Mouse (Mus musculus) hindbrain, embryonic 16.5 days (tissue): Measurements from ENCODE around the gene Zeb2. TPM values are rescaled to one million over a fixed set of nuclear protein-coding genes. Genes with fewer than 3 reads are reported as not detected.

Source experiments
- ATAC-seq: fragments of 200-750 bp; cut with Nextera tagmentation; 2 replicates; pipeline ENCODE4 v1.8.0; 2017; ENCODE audit warnings: moderate TSS enrichment, moderate library complexity
- H3K27ac ChIP-seq: fragments of 300-500 bp; sonication (generic); 2 replicates; pipeline ENCODE4 v1.5.1; 2014; ENCODE audit warnings: low read depth, mild to moderate bottlenecking, control low read depth, low read length, moderate library complexity
- H3K27me3 ChIP-seq: fragments of 300-500 bp; sonication (generic); replicated peaks from 2 replicates; pipeline ENCODE4 v1.6.1; 2014; ENCODE audit warnings: low read length; ENCODE audit not compliant: control insufficient read depth, insufficient read depth
- H3K36me3 ChIP-seq: fragments of 300-500 bp; sonication (generic); 2 replicates; pipeline ENCODE4 v1.6.1; 2014; ENCODE audit warnings: mild to moderate bottlenecking, low read length, moderate library complexity, mixed read lengths; ENCODE audit not compliant: control insufficient read depth, insufficient read depth
- H3K4me1 ChIP-seq: fragments of 300-500 bp; sonication (generic); 2 replicates; pipeline ENCODE4 v1.6.1; 2014; ENCODE audit warnings: low read depth, low read length; ENCODE audit not compliant: control insufficient read depth, insufficient read depth
- H3K4me2 ChIP-seq: fragments of 300-500 bp; sonication (generic); 2 replicates; pipeline ENCODE4 v1.6.1; 2014; ENCODE audit warnings: mild to moderate bottlenecking, low read length, control low read depth, moderate library complexity
- H3K4me3 ChIP-seq: fragments of 300-500 bp; sonication (generic); 2 replicates; pipeline ENCODE4 v1.5.1; 2014; ENCODE audit warnings: mild to moderate bottlenecking, low read length, control low read depth, moderate library complexity
- H3K9ac ChIP-seq: fragments of 300-500 bp; sonication (generic); 2 replicates; pipeline ENCODE4 v1.6.1; 2014; ENCODE audit warnings: low read depth, mild to moderate bottlenecking, control low read depth, low read length, moderate library complexity
- H3K9me3 ChIP-seq: fragments of 300-500 bp; sonication (generic); 2 replicates; pipeline ENCODE4 v1.6.1; 2014; ENCODE audit warnings: mild to moderate bottlenecking, low read length, moderate library complexity; ENCODE audit not compliant: control insufficient read depth
- WGBS: fragments of 180-500 bp; shearing (Covaris S2); extraction: QIAGEN DNeasy Blood & Tissue Kit; methylation state at CpG from one replicate; pipeline ENCODE4 v1.1.7; 2014; 5-methylcytosine and 5-hydroxymethylcytosine counted together
- polyA plus RNA-seq: library from polyadenylated mRNA; unstranded; fragments of >200 nt; fragmentation: Nextera tagmentation; extraction: Ambion mirVana; gene quantifications from 2 replicates; pipeline ENCODE4 v1.2.1, GENCODE M21; 2015

Zeb2 gene
- 30.3 and 36.8 TPM in 2 replicates for polyA plus RNA-seq

DNA sequence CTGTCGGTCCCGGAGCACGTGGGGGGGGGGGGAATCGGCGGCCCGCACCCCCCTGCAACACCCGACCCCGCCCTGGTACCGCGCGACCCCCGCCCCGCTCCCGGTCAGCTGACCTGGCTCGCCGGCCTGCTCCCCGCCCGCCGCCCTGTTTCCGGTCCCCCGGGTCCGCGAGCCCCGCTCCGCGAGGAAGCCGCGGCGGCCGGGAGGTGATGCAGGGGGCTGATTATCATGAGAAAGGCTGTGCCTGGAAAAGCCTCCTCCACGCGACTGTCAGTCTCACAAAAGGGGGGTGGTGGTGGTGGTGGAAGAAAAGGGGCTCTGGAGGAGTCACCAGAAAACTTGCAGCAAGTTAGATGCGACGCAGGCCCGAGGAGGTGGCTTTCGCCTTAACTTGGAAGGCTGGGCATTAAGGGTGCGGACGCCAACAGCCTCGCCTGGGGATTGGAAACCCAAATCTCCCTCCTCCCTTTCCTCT is at the start of gene Zeb2:
TSS of gene Zeb2 (minus strand) at position 309 of the 475 bp plus-strand sequence.
- ATAC-seq, result peak; percentile 79
- peak within 1 kb of the TSS; percentile 79 for H3K27ac ChIP-seq
- H3K4me3 ChIP-seq, result peak within 1 kb of the TSS; percentile 60
- no peaks in the 10 kb centered on the region for H3K36me3 ChIP-seq
- H3K4me1 ChIP-seq, result peaks cover 7% of the 10 kb centered on the region; the same call in 1 of the 2 replicates
- H3K9ac ChIP-seq, result peak within 1 kb of the TSS; percentile 71
- H3K27me3 ChIP-seq, result no peaks in the 10 kb centered on the region
- no peaks in the 10 kb centered on the region for H3K9me3 ChIP-seq
- H3K4me2 ChIP-seq, result peak within 1 kb of the TSS; percentile 79
- under 1% methylated on average over 29 of the region's 39 CpGs for WGBS

- Histone ChIP-seq H3K4me3 (no peak overlapping the region), H3K9ac (no peak overlapping the region), H3K9me3 (no peaks in the 10 kb centered on the region), H3K27me3 (0 out of 2 replicates have a peak, but pooled peaks cover 2% of the 10 kb centered on the region), H3K27ac (no peak overlapping the region), H3K4me1 (no peaks in the 10 kb centered on the region; the same call in 1 of the 2 replicates), H3K36me3 (no peaks in the 10 kb centered on the region), H3K4me2 (no peak overlapping the region; the same call in 1 of the 2 replicates)
- 66% methylated on average over 5 of the region's 5 CpGs for WGBS
- ATAC-seq, result no peak
Observed at GRCm38 (mm10) chr2:45158785-45159184, 41.6 kb upstream of the Zeb2 start.

DNA sequence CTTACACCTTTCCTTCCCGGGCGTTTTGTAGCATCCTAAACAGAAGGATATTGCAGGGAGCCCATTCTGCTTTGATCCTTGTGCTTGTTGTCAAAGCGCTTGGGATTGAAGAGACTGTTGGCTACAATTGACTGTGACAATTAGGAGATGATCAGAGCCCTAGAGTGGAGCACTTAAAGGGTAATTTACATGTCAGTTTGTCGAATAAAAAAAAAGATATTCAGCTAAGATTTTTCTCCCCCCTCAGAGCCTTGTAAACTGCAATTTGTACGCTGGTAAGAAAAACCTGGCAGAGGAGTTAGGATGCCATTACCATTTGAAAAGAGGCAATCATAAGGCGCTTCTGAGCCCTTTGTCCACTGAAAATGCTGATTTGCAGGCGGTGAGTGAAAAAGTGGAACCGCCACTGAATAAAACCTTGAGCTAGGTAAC is 41.2 kb upstream of the Zeb2 start:
- Histone ChIP-seq H3K9me3 (no peaks in the 10 kb centered on the region), H3K4me3 (peak overlapping the region; percentile 18), H3K36me3 (no peaks in the 10 kb centered on the region), H3K27me3 (0 out of 2 replicates have a peak, but pooled peaks cover 2% of the 10 kb centered on the region), H3K9ac (peak overlapping the region; percentile 20; the same call in 1 of the 2 replicates), H3K4me1 (no peaks in the 10 kb centered on the region; the same call in 1 of the 2 replicates), H3K4me2 (peak overlapping the region; percentile 54), H3K27ac (no peak overlapping the region)
- ATAC-seq, result no peak
- whole genome bisulfite sequencing, result 10% methylated on average over 8 of the region's 8 CpGs

DNA sequence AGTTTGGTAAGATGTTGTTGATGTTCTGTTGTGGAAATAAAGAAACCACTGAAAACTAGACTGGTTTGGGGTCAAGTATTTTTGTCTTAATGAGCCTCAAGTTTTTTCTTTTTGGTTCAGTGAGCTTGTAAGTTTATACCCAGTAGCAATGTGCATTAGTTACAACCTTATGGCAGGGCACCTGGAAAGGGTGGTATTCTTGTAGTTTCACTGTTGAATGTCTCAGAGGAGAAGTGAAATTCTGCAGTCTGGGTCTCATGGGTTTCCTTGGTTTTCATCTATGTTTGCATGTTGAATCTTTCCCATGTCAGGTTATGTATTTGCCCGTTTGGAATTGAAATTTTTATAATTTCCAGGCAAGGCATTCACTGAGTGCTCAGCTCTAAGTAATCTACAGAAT is 36.1 kb upstream of the Zeb2 start:
- Histone ChIP-seq H3K9me3 (no peaks in the 10 kb centered on the region), H3K4me1 (no peaks in the 10 kb centered on the region; the same call in 1 of the 2 replicates), H3K4me3 (no peak overlapping the region), H3K27me3 (no peaks in the 10 kb centered on the region), H3K36me3 (no peaks in the 10 kb centered on the region), H3K4me2 (no peak overlapping the region), H3K9ac (no peak overlapping the region), H3K27ac (no peak overlapping the region)
- ATAC-seq, result no peak
- WGBS, result 68% methylated on average over 1 of the region's 1 CpGs

DNA sequence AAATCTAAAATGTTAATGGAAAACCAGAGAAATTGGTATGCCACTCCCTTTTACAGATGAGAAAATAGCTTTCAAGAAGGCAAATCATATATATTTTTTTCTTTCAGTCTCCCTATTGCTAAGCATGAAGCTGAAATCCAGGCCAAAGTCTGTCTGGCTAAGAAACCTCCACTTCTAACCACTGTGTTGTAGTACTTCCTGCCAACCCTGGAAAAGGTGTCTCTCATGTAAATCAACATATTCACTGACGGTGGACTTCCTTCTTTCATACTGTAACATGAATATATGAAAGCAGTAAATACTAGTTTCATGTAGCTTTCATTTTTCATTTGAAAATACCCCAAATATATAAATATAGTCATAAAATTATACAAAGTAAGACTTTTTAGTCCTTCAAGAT is 26.0 kb upstream of the Zeb2 start:
- H3K4me3 ChIP-seq, result no peak overlapping the region
- ATAC-seq, result no peak
- 88% methylated on average over 1 of the region's 1 CpGs for WGBS
- no peaks in the 10 kb centered on the region for H3K36me3 ChIP-seq
- H3K9me3 ChIP-seq, result no peaks in the 10 kb centered on the region
- H3K27me3 ChIP-seq, result no peaks in the 10 kb centered on the region
- no peak overlapping the region for H3K9ac ChIP-seq
- no peak overlapping the region for H3K4me2 ChIP-seq
- H3K27ac ChIP-seq, result no peak overlapping the region
- no peaks in the 10 kb centered on the region for H3K4me1 ChIP-seq

- WGBS, result 81% methylated on average over 6 of the region's 6 CpGs
- Histone ChIP-seq H3K36me3 (no peaks in the 10 kb centered on the region), H3K4me2 (no peak overlapping the region), H3K9ac (no peak overlapping the region), H3K27me3 (no peaks in the 10 kb centered on the region), H3K27ac (no peak overlapping the region), H3K4me3 (no peak overlapping the region), H3K4me1 (no peaks in the 10 kb centered on the region), H3K9me3 (no peaks in the 10 kb centered on the region)
- no peak for ATAC-seq
Observed at GRCm38 (mm10) chr2:45138906-45139305, 21.7 kb upstream of the Zeb2 start.

DNA sequence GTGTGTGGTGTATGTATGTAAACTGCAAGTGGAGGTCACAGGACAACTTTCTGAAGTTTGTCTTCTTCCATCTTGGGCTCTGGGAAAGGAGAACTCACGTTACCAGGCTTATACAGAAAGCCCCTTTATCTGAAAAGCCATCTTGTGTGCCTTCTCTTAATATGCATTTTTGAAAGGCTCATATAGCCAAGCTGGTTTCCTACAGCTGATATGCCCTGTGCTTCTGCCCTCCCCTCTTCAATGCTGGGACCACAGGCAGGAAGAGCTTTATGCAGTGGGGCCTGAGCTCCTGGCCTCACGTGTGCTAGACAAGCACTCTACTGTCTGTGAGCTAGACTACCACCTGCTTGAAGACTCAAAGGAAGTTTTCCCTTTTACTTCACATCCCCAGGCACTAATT is 19.6 kb upstream of the Zeb2 start:
- Histone ChIP-seq H3K4me1 (no peaks in the 10 kb centered on the region), H3K9me3 (no peaks in the 10 kb centered on the region), H3K27me3 (no peaks in the 10 kb centered on the region), H3K4me3 (no peak overlapping the region), H3K4me2 (no peak overlapping the region), H3K27ac (no peak overlapping the region), H3K36me3 (no peaks in the 10 kb centered on the region), H3K9ac (no peak overlapping the region)
- no peak for ATAC-seq
- WGBS, result 57% methylated on average over 2 of the region's 2 CpGs

- H3K4me3 ChIP-seq, result no peak overlapping the region
- H3K4me2 ChIP-seq, result no peak overlapping the region
- no peaks in the 10 kb centered on the region for H3K36me3 ChIP-seq
- no peak overlapping the region for H3K27ac ChIP-seq
- H3K27me3 ChIP-seq, result no peaks in the 10 kb centered on the region
- 91% methylated on average over 4 of the region's 4 CpGs for WGBS
- ATAC-seq, result no peak
- no peaks in the 10 kb centered on the region for H3K9me3 ChIP-seq
- H3K9ac ChIP-seq, result no peak overlapping the region
- H3K4me1 ChIP-seq, result no peaks in the 10 kb centered on the region
Observed at GRCm38 (mm10) chr2:45133225-45133624, 16.0 kb upstream of the Zeb2 start.

DNA sequence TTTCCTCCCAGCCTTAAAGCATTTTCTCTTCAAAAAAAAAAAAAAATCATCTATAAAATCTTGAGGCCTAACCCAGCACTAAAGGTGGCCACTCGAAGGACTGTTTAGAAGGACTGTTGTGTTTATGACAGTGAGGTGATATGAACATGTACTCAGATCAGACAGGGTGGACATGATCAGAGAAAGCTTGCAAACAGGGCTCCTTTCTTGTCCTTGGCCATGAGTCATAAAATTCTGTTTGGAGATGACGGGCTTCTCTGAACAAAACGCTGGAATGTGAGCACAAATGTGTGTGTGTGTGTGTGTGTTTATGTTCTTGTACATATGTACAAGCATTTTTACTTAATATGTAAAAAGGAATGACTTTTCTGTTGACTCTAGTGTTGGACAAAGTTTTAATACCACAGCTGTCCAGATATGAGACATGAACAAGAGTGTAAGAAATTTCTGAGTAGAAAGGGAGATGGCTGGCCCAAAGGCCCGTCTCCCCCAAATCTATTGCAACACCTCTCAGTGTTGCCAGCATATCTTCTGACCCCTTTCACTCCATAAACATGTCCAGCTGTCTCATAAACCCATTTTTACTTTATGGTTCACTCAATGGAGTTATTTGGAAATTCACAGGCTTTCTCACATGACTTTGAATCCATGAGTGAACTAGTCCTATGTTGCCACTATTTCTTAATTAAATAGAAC is 13.4 kb upstream of the Zeb2 start:
- Histone ChIP-seq H3K27me3 (no peaks in the 10 kb centered on the region), H3K27ac (no peak overlapping the region), H3K4me1 (no peaks in the 10 kb centered on the region), H3K4me3 (no peak overlapping the region), H3K9ac (no peak overlapping the region), H3K4me2 (no peak overlapping the region), H3K9me3 (no peaks in the 10 kb centered on the region), H3K36me3 (no peaks in the 10 kb centered on the region)
- ATAC-seq, result no peak
- WGBS, result 89% methylated on average over 4 of the region's 4 CpGs
